19 mouse cellular contexts compared by ENCODE assay signal in the genomic region with DNA sequence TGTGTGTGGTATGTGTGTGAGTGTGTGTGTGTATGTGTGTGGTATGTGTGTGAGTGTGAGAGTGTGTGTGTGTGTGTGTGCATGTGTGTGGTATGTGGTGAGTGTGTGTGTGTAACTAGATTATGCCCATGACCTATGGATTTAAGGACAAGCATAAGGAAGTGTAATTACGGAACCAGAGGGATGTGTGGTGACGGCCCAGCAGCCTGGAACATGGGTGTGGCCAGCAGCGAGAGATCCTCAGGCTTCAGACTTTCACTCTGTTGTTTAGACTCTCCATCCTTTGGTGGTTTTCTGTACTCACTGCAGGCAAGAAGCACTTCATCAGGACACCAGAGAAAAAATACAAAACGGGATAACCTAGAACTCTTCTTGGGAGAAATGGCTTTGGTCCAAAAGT.
DNase-seq lines count a peak whose midpoint lies in the region; ATAC-seq lines count a peak whose summit lies in the region.
"Had no signal": no experiment of that assay in that cellular context is flagged by ENCODE, and none has a peak within 500 bp of the region (broad histone marks: within the 10 kb centered on the region; RNA-seq: fewer than 3 reads in every experiment).

No protein-coding gene starts in this region.

- intact Hi-C loops in heart, postnatal 10 days (cut with DNase I): no loop called here

- DNase-seq in heart, adult 11 months: peak; percentile 89
- no peak for DNase-seq in heart, postnatal 10 days
- no peak for DNase-seq in adrenal gland, postnatal 36 days
- DNase-seq in layer of hippocampus, postnatal 10 days (ENCODE audit: low spot score in 2 of 2): no peak
- DNase-seq: adrenal gland, adult 8-10 months; adrenal gland, postnatal 14 days; B cell, adult 2 months; cerebellum, adult 11 months; cerebellum, adult 18-20 months; cerebellum, adult 8-10 months; cerebellum, adult 9-11 months; cerebellum, postnatal 14 days; cerebellum, postnatal 36 days; embryo, embryonic 11 days had no signal

- ATAC-seq in megakaryocyte, adult 5-6 weeks (ENCODE audit: poor library complexity, severe bottlenecking): peak; percentile 61
- ATAC-seq: activated CD4-positive, CD25-positive, alpha-beta regulatory T cell, adult 4 months; forebrain, embryonic 14.5 days; forebrain, embryonic 16.5 days; Patski had no signal
